Mouse (Mus musculus) CH12.LX (cell line): ENCODE measurements at regions not wholly inside any gene's neighbourhood (a gene's known extent, or its start where the extent isn't known, plus 50 kb on each side); places are given as distances from the start of the nearest gene placed in this dataset.

ENCODE experiments used
- DNase-seq: peaks from one replicate; pipeline ENCODE4 v3.0.0-alpha.2; 2013; ENCODE audit errors: extremely low read depth
- H3K27ac ChIP-seq: 2 replicates; pipeline ENCODE4 v1.5.1; 2012; ENCODE audit warnings: low read depth, mild to moderate bottlenecking, control low read depth, moderate library complexity; ENCODE audit not compliant: insufficient read depth
- H3K27me3 ChIP-seq: replicated peaks from 2 replicates; pipeline ENCODE3; 2012; ENCODE audit warnings: inconsistent platforms
- H3K36me3 ChIP-seq, 2 experiments: replicated peaks in 1 of 2; 2 replicates each; pipeline versions ENCODE3 to v1.6.1; 2012; ENCODE audit warnings: inconsistent platforms in 1 of 2, low read length in 1 of 2, mild to moderate bottlenecking in 1 of 2, mixed read lengths in 1 of 2, moderate library complexity in 1 of 2; ENCODE audit not compliant: control insufficient read depth in 1 of 2, insufficient read depth in 1 of 2
- H3K4me1 ChIP-seq, 2 experiments: 2 replicates each; pipeline ENCODE4 v1.6.1; 2012; ENCODE audit warnings: inconsistent platforms in 1 of 2, moderate library complexity in 1 of 2; ENCODE audit not compliant: insufficient read depth in 2 of 2, control insufficient read depth in 1 of 2
- H3K4me2 ChIP-seq: 2 replicates; pipeline ENCODE4 v1.6.1; 2012; ENCODE audit warnings: low read depth, mild to moderate bottlenecking, control low read depth; ENCODE audit not compliant: poor library complexity, insufficient read depth, severe bottlenecking
- H3K4me3 ChIP-seq, 3 experiments: fragments of 150-350 bp in 1 of 3; sonication (generic) in 1 of 3; replicated peaks in 1 of 3; 2 replicates each; pipeline versions ENCODE3 to v1.5.1; 2011 to 2012; ENCODE audit warnings: low read depth in 2 of 3, low read length in 2 of 3, mild to moderate bottlenecking in 2 of 3, moderate library complexity in 2 of 3, control low read depth in 1 of 3, improper control_type of control experiment in 1 of 3, inconsistent platforms in 1 of 3, mixed read lengths in 1 of 3; ENCODE audit not compliant: poor library complexity in 1 of 3
- H3K79me2 ChIP-seq: replicated peaks from 2 replicates; pipeline ENCODE4 v1.6.1; 2012; ENCODE audit warnings: mild to moderate bottlenecking, moderate library complexity; ENCODE audit not compliant: control insufficient read depth, poor library complexity, insufficient read depth, severe bottlenecking; ENCODE audit errors: extremely low read depth
- H3K9ac ChIP-seq: 2 replicates; pipeline ENCODE4 v1.6.1; 2012; ENCODE audit warnings: low read depth, mild to moderate bottlenecking, control low read depth, moderate library complexity; ENCODE audit not compliant: insufficient read depth
- H3K9me3 ChIP-seq: replicated peaks from 2 replicates; pipeline ENCODE3; 2012; ENCODE audit warnings: low read length, inconsistent platforms, mixed read lengths
- BHLHE40 ChIP-seq: IDR thresholded peaks from 2 replicates; pipeline ENCODE4 v1.6.1; 2011; ENCODE audit warnings: mild to moderate bottlenecking, low read depth, low read length, improper control_type of control experiment
- CHD1 ChIP-seq: IDR thresholded peaks from 2 replicates; pipeline ENCODE4 v1.6.1; 2012; ENCODE audit warnings: low read depth, low read length, improper control_type of control experiment, inconsistent platforms
- CHD2 ChIP-seq: IDR thresholded peaks from 2 replicates; pipeline ENCODE4 v1.6.1; 2011; ENCODE audit warnings: low read length, improper control_type of control experiment
- CTCF ChIP-seq, 2 experiments: IDR thresholded peaks in 1 of 2; conservative IDR thresholded peaks in 1 of 2; 2 replicates each; pipeline ENCODE4 v1.5.1; 2011 to 2012; ENCODE audit warnings: low read depth in 2 of 2, low read length in 2 of 2, improper control_type of control experiment in 1 of 2, inconsistent platforms in 1 of 2, mild to moderate bottlenecking in 1 of 2, moderate library complexity in 1 of 2
- E2F4 ChIP-seq: IDR thresholded peaks from 2 replicates; pipeline ENCODE4 v1.6.1; 2011; ENCODE audit warnings: low read depth, low read length, improper control_type of control experiment; ENCODE audit not compliant: insufficient replicate concordance
- ELF1 ChIP-seq: IDR thresholded peaks from 2 replicates; pipeline ENCODE4 v1.6.1; 2014; ENCODE audit warnings: low read depth, mild to moderate bottlenecking, inconsistent platforms, low read length, improper control_type of control experiment
- EP300 ChIP-seq: IDR thresholded peaks from 2 replicates; pipeline ENCODE4 v1.6.1; 2011; ENCODE audit warnings: low read length, improper control_type of control experiment
- GABPA ChIP-seq: IDR thresholded peaks from 2 replicates; pipeline ENCODE4 v1.6.1; 2012; ENCODE audit warnings: low read depth, low read length, improper control_type of control experiment, inconsistent platforms; ENCODE audit not compliant: insufficient replicate concordance
- JUND ChIP-seq: conservative IDR thresholded peaks from 2 replicates; pipeline ENCODE4 v1.6.1; 2011; ENCODE audit warnings: low read depth, low read length, improper control_type of control experiment
- KAT2A ChIP-seq: IDR thresholded peaks from 2 replicates; pipeline ENCODE4 v1.6.1; 2012; ENCODE audit warnings: low read length, improper control_type of control experiment, inconsistent platforms; ENCODE audit not compliant: insufficient replicate concordance
- MAX ChIP-seq: IDR thresholded peaks from 2 replicates; pipeline ENCODE4 v1.6.1; 2011; ENCODE audit warnings: low read length, improper control_type of control experiment
- MXI1 ChIP-seq: IDR thresholded peaks from 2 replicates; pipeline ENCODE4 v1.6.1; 2011; ENCODE audit warnings: mild to moderate bottlenecking, low read depth, low read length, improper control_type of control experiment
- MYC ChIP-seq: IDR thresholded peaks from 2 replicates; pipeline ENCODE4 v1.6.1; 2011; ENCODE audit warnings: low read depth, mild to moderate bottlenecking, improper control_type of control experiment, low read length
- POLR2AphosphoS2 ChIP-seq: IDR thresholded peaks from 2 replicates; pipeline ENCODE4 v1.6.1; 2011; ENCODE audit warnings: low read depth, low read length, improper control_type of control experiment
- RAD21 ChIP-seq: IDR thresholded peaks from 2 replicates; pipeline ENCODE4 v1.6.1; 2011; ENCODE audit warnings: low read depth, mild to moderate bottlenecking, low read length, improper control_type of control experiment, moderate library complexity
- RCOR1 ChIP-seq: conservative IDR thresholded peaks from 2 replicates; pipeline ENCODE4 v1.6.1; 2012; ENCODE audit warnings: low read depth, mild to moderate bottlenecking, inconsistent platforms, low read length, improper control_type of control experiment
- TCF12 ChIP-seq: IDR thresholded peaks from 2 replicates; pipeline ENCODE4 v1.6.1; 2014; ENCODE audit warnings: low read depth, mild to moderate bottlenecking, inconsistent platforms, low read length, improper control_type of control experiment
- UBTF ChIP-seq: IDR thresholded peaks from 2 replicates; pipeline ENCODE4 v1.6.1; 2012; ENCODE audit warnings: low read depth, mild to moderate bottlenecking, inconsistent platforms, low read length, improper control_type of control experiment, moderate library complexity
- ZMIZ1 ChIP-seq: IDR thresholded peaks from 2 replicates; pipeline ENCODE4 v1.6.1; 2012; ENCODE audit warnings: low read depth, mild to moderate bottlenecking, inconsistent platforms, low read length, improper control_type of control experiment
- dilution Hi-C: fragments of 300-500 bp; cut with MboI; formaldehyde crosslinking; loops from 2 replicates; pipeline ENCODE4 v1.14.3; 2020; ENCODE audit warnings: low sequenced_read_pairs; ENCODE audit not compliant: extremely low pct_unique_long_range_greater_than_20kb, extremely low pct_ligation_motif_present
- in situ Hi-C: fragments of 300-500 bp; cut with MboI; formaldehyde crosslinking; loops from 3 replicates; pipeline ENCODE4 v1.14.3; 2019; ENCODE audit warnings: low sequenced_read_pairs, low pct_ligation_motif_present, low pct_unique_long_range_greater_than_20kb, mixed read lengths

GRCm38 (mm10) chr13:90252981-90253380 lies 163.6 kb upstream of the Xrcc4 start:
- Histone ChIP-seq H3K4me2 (no peak overlapping the region), H3K4me3 (no peak overlapping the region), H3K79me2 (no peaks in the 10 kb centered on the region), H3K9ac (no peak overlapping the region), H3K27ac (no peak overlapping the region), H3K36me3 (no peaks in the 10 kb centered on the region), H3K4me1 (no peaks in the 10 kb centered on the region), H3K27me3 (no peaks in the 10 kb centered on the region), H3K9me3 (no peaks in the 10 kb centered on the region)
- DNase-seq = no peak
- TF ChIP-seq KAT2A (no peak), MAX (no peak), RCOR1 (no peak), UBTF (no peak), TCF12 (no peak), ZMIZ1 (no peak), POLR2AphosphoS2 (no peak), EP300 (no peak), MYC (no peak), BHLHE40 (no peak), RAD21 (no peak), MXI1 (no peak), ELF1 (no peak), CTCF (conservative IDR thresholded peaks at IDR 0.05 in 1 of 2, IDR thresholded peaks at IDR 0.05 in 1 of 2; ENCODE audit: low read depth in 2 of 2, low read length in 2 of 2) (no peak), JUND (no peak), CHD2 (no peak), GABPA (no peak)
- dilution Hi-C loops = no loop called here
- in situ Hi-C loops = no loop called here

GRCm38 (mm10) chr13:90245997-90246765 lies 156.8 kb upstream of the Xrcc4 start:
- Histone ChIP-seq H3K36me3 (no peaks in the 10 kb centered on the region), H3K9me3 (no peaks in the 10 kb centered on the region), H3K4me1 (no peaks in the 10 kb centered on the region), H3K9ac (no peak overlapping the region), H3K4me2 (no peak overlapping the region), H3K79me2 (no peaks in the 10 kb centered on the region), H3K27me3 (no peaks in the 10 kb centered on the region), H3K4me3 (no peak overlapping the region), H3K27ac (no peak overlapping the region)
- dilution Hi-C loops = no loop called here
- DNase-seq = no peak
- no peak for TF ChIP-seq ZMIZ1
- TF ChIP-seq CHD1 = no peak
- TF ChIP-seq E2F4 = no peak
- in situ Hi-C loops = no loop called here
